Mouse (Mus musculus) lung, embryonic 16.5 days (tissue): ENCODE measurements around the gene 4930452B06Rik. TPM values are rescaled to one million over a fixed set of nuclear protein-coding genes. Genes with fewer than 3 reads are reported as not detected.
"Not testable (repeated sequence)": the region's sequence is repeated elsewhere in the genome, so short reads cannot be mapped to it uniquely, and the experiment has no call there.

ENCODE experiments used
- ATAC-seq: fragments of 200-750 bp; cut with Nextera tagmentation; 2 replicates; pipeline ENCODE4 v1.8.0; 2017; ENCODE audit warnings: low read depth, mild to moderate bottlenecking, moderate library complexity
- H3K27ac ChIP-seq: fragments of 300-500 bp; sonication (generic); 2 replicates; pipeline ENCODE4 v1.5.1; 2014; ENCODE audit warnings: mild to moderate bottlenecking, control low read depth, low read length
- H3K27me3 ChIP-seq: fragments of 300-500 bp; sonication (generic); 2 replicates; pipeline ENCODE4 v1.6.1; 2014; ENCODE audit warnings: low read depth, low read length, mixed read lengths; ENCODE audit not compliant: control insufficient read depth, insufficient read depth
- H3K36me3 ChIP-seq: fragments of 300-500 bp; sonication (generic); 2 replicates; pipeline ENCODE4 v1.6.1; 2014; ENCODE audit warnings: low read length; ENCODE audit not compliant: control insufficient read depth, insufficient read depth
- H3K4me1 ChIP-seq: fragments of 300-500 bp; sonication (generic); replicated peaks from 2 replicates; pipeline ENCODE4 v1.6.1; 2014; ENCODE audit warnings: low read length, mixed read lengths; ENCODE audit not compliant: control insufficient read depth, insufficient read depth
- H3K4me2 ChIP-seq: fragments of 300-500 bp; sonication (generic); 2 replicates; pipeline ENCODE4 v1.6.1; 2014; ENCODE audit warnings: low read depth, low read length, control low read depth
- H3K4me3 ChIP-seq: fragments of 300-500 bp; sonication (generic); 2 replicates; pipeline ENCODE4 v1.5.1; 2014; ENCODE audit warnings: mild to moderate bottlenecking, low read length, control low read depth
- H3K9ac ChIP-seq: fragments of 300-500 bp; sonication (generic); 2 replicates; pipeline ENCODE4 v1.6.1; 2014; ENCODE audit warnings: low read length, control low read depth
- H3K9me3 ChIP-seq: fragments of 300-500 bp; sonication (generic); 2 replicates; pipeline ENCODE4 v1.6.1; 2016; ENCODE audit warnings: low read length; ENCODE audit not compliant: control insufficient read depth
- WGBS: fragments of 180-500 bp; shearing (Covaris S2); extraction: QIAGEN DNeasy Blood & Tissue Kit; methylation state at CpG from one replicate; pipeline ENCODE4 v1.1.7; 2014; 5-methylcytosine and 5-hydroxymethylcytosine counted together
- polyA plus RNA-seq: library from polyadenylated mRNA; unstranded; fragments of >200 nt; fragmentation: Nextera tagmentation; extraction: Ambion mirVana; gene quantifications from 2 replicates; pipeline ENCODE4 v1.2.1, GENCODE M21; 2015

The 4930452B06Rik gene
- polyA plus RNA-seq, 1 experiment from 2014 or later, result 16.0 TPM

- no peak for ATAC-seq
- Histone ChIP-seq H3K9me3 (no peaks in the 10 kb centered on the region), H3K4me1 (no peaks in the 10 kb centered on the region), H3K4me3 (no peak overlapping the region), H3K27ac (no peak overlapping the region), H3K9ac (no peak overlapping the region), H3K27me3 (no peaks in the 10 kb centered on the region), H3K4me2 (no peak overlapping the region), H3K36me3 (no peaks in the 10 kb centered on the region)
- WGBS, result 67% methylated on average over 5 of the region's 5 CpGs
Observed at GRCm38 (mm10) chr14:8628406-8628805, 37.6 kb downstream of the 4930452B06Rik start.

DNA sequence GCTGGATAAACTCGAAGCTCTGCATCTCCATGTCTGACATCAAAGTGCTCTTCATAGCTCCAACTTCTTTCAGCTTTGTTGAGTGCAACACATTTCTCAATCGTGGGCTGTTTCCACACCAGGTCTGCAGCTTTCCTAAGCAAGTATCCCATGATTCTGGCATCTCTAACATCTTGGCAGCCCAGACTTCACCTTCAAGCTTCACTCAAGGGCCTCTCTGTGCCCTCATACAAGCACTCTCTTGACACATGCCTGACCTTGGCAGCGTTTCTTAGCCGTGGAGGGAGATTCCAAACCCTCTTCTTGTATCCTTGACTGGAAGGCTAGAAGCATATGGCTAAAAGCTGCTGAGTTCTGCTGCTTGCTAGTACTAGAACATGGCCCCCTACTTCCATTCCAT, 38.6 kb downstream of the 4930452B06Rik start:
- Histone ChIP-seq H3K36me3 (no peaks in the 10 kb centered on the region), H3K4me2 (no peak overlapping the region), H3K9me3 (no peaks in the 10 kb centered on the region), H3K27ac (no peak overlapping the region), H3K9ac (no peak overlapping the region), H3K27me3 (no peaks in the 10 kb centered on the region), H3K4me1 (no peaks in the 10 kb centered on the region), H3K4me3 (no peak overlapping the region)
- 53% methylated on average over 4 of the region's 4 CpGs for WGBS
- ATAC-seq, result peak; percentile 61

DNA sequence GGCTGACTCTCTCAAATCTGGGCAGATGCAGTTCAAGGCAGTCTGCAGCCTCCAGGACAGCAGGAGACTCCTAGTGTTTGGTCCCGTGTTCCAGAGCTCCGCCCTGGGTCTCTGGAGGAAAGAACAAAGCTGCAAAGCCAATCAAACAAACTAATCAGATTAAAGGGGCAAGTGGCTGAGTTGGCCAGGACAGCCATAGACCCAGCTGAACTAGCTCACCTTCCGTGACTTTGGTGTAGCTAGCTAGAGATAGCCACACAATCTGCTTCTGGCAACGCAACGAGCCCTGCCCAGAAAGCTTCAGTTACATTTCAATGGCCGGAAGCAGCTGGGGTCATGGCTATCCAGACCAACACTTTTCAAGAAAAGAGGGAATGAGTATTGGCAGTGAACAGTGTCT, 44.9 kb downstream of the 4930452B06Rik start:
- H3K9me3 ChIP-seq, result no peaks in the 10 kb centered on the region
- H3K27ac ChIP-seq, result no peak overlapping the region
- no peak overlapping the region for H3K4me3 ChIP-seq
- 32% methylated on average over 6 of the region's 6 CpGs for WGBS
- no peaks in the 10 kb centered on the region for H3K27me3 ChIP-seq
- no peaks in the 10 kb centered on the region for H3K36me3 ChIP-seq
- H3K4me2 ChIP-seq, result no peak overlapping the region
- no peak overlapping the region for H3K9ac ChIP-seq
- peaks cover 8% of the 10 kb centered on the region; the same call in 1 of the 2 replicates for H3K4me1 ChIP-seq
- ATAC-seq, result no peak; the same call in 1 of the 2 replicates

DNA sequence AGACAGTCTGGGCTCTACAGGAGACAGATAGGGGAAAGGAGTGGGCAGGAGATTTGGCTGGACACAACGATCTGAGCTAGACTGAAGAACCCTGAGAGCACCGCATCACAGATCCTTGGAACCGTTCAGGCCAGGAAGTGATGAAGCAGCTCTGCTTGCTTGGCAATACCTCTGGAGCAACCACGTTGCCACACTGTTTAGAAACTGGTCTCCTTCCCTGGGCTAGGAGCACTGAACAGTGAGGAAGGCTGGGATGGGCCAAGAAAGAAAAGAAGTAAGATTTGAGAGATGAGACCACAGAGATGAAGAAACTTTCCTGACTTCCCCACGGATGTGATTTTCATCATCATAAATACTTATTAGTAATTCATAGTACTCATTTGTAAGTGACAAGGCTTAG, 45.5 kb downstream of the 4930452B06Rik start:
- no peak for ATAC-seq
- Histone ChIP-seq H3K9ac (no peak overlapping the region), H3K36me3 (no peaks in the 10 kb centered on the region)

DNA sequence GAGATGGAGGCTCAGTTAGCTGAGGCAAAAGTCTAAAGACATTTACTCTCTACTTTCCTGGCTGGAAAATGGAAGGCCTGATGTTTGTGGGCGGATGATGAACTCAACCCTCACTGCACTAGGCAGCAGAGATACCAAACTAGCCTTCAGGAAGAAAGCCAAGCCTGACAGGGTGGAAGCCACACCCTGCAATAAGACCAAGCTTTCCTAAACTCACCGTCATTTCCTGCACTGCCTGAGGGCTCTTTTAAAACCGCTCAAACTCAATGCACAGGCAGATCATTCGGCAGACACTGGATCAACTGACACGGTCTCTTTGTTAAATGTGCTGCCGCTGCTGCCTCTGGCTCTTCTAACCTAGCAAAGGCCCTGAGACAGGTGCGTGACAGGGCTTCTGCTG, 50.4 kb downstream of the 4930452B06Rik start:
- H3K9me3 ChIP-seq, result no peaks in the 10 kb centered on the region
- no peak overlapping the region for H3K27ac ChIP-seq
- no peaks in the 10 kb centered on the region for H3K36me3 ChIP-seq
- H3K4me2 ChIP-seq, result no peak overlapping the region
- H3K4me1 ChIP-seq, result peaks cover 2% of the 10 kb centered on the region; the same call in 1 of the 2 replicates
- H3K4me3 ChIP-seq, result no peak overlapping the region
- no peak overlapping the region for H3K9ac ChIP-seq
- 63% methylated on average over 7 of the region's 7 CpGs for WGBS
- ATAC-seq, result peak; percentile 45; the same call in 1 of the 2 replicates
- H3K27me3 ChIP-seq, result no peaks in the 10 kb centered on the region

More for the DNA sequence above, 45.5 kb downstream of the 4930452B06Rik start:
- H3K4me2 ChIP-seq, result no peak overlapping the region
- no peak overlapping the region for H3K27ac ChIP-seq
- H3K4me3 ChIP-seq, result no peak overlapping the region
- no peaks in the 10 kb centered on the region for H3K9me3 ChIP-seq
- 80% methylated on average over 5 of the region's 5 CpGs for WGBS
- no peaks in the 10 kb centered on the region for H3K27me3 ChIP-seq
- peaks cover 8% of the 10 kb centered on the region; the same call in 1 of the 2 replicates for H3K4me1 ChIP-seq

DNA sequence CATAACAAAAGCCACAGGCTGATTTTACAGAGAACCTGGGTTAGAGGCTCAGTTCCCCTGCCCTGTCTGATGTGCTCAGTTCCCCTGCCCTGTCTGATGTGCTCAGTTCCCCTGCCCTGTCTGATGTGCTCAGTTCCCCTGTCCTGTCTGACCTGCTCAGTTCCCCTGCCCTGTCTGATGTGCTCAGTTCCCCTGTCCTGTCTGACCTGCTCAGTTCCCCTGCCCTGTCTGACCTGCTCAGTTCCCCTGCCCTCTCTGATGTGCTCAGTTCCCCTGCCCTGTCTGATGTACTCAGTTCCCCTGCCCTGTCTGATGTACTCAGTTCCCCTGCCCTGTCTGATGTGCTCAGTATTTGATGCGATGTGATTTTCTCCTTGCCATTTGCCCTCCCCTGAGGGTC, 51.6 kb downstream of the 4930452B06Rik start:
- H3K4me3 ChIP-seq, H3K4me1 ChIP-seq, H3K9me3 ChIP-seq, H3K9ac ChIP-seq, H3K27ac ChIP-seq, H3K4me2 ChIP-seq, H3K27me3 ChIP-seq, ATAC-seq, H3K36me3 ChIP-seq: not testable (repeated sequence)
- WGBS, result 79% methylated on average over 1 of the region's 1 CpGs

- no peaks in the 10 kb centered on the region for H3K36me3 ChIP-seq
- H3K4me1 ChIP-seq, result no peaks in the 10 kb centered on the region
- no peak overlapping the region for H3K4me2 ChIP-seq
- H3K27me3 ChIP-seq, result no peaks in the 10 kb centered on the region
- no peak overlapping the region for H3K9ac ChIP-seq
- no peaks in the 10 kb centered on the region for H3K9me3 ChIP-seq
- no peak overlapping the region for H3K27ac ChIP-seq
- ATAC-seq, result no peak
- no peak overlapping the region for H3K4me3 ChIP-seq
Observed at GRCm38 (mm10) chr14:8612080-8612479, 54.0 kb downstream of the 4930452B06Rik start.

DNA sequence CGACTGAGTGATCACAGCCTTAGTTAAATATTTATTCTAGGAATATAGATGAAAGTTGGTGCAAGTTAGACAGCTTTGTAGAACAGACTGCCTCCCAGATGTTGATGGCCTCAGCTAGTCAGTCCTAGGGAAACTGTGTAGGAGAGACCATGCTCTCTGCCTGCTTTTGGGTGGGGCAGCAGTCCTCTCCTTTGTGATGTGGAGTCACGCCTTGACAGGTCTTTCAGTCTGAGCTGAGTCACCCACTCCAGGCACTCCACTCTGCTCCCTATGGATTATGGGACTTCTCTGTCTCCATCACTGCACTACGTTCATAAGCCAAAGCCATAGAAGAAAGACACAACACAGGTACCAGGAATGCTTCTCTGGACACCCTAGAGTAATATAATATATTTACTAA, 55.9 kb downstream of the 4930452B06Rik start:
- 58% methylated on average over 3 of the region's 3 CpGs for WGBS
- Histone ChIP-seq H3K4me2 (no peak overlapping the region), H3K27ac (no peak overlapping the region), H3K9ac (no peak overlapping the region), H3K27me3 (no peaks in the 10 kb centered on the region), H3K4me3 (no peak overlapping the region), H3K9me3 (no peaks in the 10 kb centered on the region), H3K4me1 (no peaks in the 10 kb centered on the region), H3K36me3 (no peaks in the 10 kb centered on the region)
- ATAC-seq, result no peak

GRCm38 (mm10) chr14:8608559-8609171, 57.4 kb downstream of the 4930452B06Rik start:
- Histone ChIP-seq H3K4me2 (no peak overlapping the region), H3K4me3 (no peak overlapping the region), H3K27ac (no peak overlapping the region), H3K9ac (no peak overlapping the region), H3K36me3 (no peaks in the 10 kb centered on the region), H3K4me1 (no peaks in the 10 kb centered on the region), H3K27me3 (no peaks in the 10 kb centered on the region), H3K9me3 (no peaks in the 10 kb centered on the region)
- ATAC-seq, result no peak
- 6% methylated on average over 3 of the region's 3 CpGs for WGBS

GRCm38 (mm10) chr14:8604898-8605297, 61.1 kb downstream of the 4930452B06Rik start:
- Histone ChIP-seq H3K36me3 (no peaks in the 10 kb centered on the region), H3K4me1 (no peaks in the 10 kb centered on the region), H3K9ac (no peak overlapping the region), H3K4me3 (no peak overlapping the region), H3K27ac (no peak overlapping the region), H3K27me3 (no peaks in the 10 kb centered on the region), H3K4me2 (no peak overlapping the region), H3K9me3 (no peaks in the 10 kb centered on the region)
- ATAC-seq, result no peak
- 70% methylated on average over 2 of the region's 2 CpGs for WGBS
